Mouse (Mus musculus) 416B (cell line): Measurements from ENCODE around the gene Abr.

Experiments used
- DNase-seq: peaks from one replicate; pipeline ENCODE4 v3.0.0; 2011; ENCODE audit warnings: low read depth

Gene Abr

DNA sequence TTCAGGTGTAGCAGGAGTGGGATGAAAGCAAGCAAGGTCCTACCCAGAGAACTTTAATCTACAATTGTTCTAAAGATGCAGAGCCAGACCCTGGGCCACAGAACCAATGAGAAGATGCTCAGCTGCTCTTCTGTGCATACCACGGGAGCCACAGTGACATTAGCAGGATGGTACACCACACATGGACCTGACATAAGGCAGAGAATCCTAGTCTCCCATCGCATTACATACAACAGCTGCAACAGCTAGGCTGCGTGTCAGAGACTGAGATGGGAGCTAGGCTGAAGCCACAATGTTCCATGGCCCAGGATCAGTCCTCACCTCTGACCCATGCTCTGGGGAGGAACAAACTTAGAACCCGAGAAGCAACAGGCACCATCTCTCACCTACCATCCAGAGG, 104.0 kb downstream of the Abr start:
- DNase-seq, result no peak

DNA sequence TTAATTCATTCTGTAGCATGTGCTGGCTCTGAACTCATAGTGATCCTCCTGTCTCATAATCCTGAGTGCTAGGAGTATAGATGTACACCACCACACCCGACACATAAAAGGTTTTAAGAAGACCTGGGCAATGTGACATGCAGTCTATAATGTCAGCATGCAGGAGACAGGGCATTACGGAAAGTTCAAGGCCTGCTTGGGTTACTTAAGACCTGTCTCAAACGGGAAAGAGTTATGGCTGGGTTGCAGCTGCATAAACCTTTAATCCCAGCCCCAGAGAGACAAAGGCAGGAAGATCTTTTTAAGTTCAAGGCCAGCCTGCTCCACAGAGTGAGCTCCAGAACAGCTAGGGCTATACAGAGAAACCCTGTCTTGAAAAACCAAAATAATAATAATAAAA, 105.2 kb downstream of the Abr start:
- no peak for DNase-seq

DNA sequence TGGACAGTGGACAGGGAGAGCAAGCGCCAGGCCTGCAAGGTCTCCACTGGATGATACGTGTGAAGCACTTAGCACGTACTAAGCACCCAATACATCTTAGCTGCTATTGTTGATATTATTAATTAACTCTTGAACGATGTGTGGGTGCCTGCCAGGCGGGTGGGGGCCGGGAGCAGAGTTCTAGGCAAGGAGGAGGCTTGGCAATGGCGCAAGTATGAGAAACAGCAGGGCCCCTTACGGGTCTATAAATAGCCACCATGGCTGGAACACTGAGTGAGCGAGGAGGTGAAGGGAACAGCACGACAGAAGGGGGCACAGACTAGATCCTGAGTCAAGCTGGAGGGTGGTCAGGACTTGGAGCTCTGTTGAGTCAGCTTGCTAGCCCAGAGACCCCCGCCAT, 107.0 kb downstream of the Abr start:
- DNase-seq, result no peak

DNA sequence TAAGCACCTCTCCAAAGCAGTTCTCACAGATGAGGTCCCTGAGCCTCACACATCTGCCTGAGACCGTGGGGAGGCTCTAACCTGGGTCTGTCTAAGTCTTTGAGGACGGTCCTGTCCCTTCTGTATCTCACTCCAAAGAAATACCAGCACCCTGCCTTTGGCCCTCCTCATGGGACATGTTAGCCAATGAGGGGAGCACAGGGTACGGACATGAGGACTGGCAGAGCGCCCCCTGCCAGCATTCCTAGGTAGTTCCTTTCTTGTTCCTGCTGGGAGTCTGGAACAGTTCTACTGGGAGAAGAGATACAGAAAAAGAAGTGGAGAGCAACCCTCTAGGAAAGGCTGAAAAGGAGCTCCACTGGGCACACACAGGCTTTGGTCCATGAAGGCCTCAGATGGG, 111.1 kb downstream of the Abr start:
- DNase-seq, result no peak

DNA sequence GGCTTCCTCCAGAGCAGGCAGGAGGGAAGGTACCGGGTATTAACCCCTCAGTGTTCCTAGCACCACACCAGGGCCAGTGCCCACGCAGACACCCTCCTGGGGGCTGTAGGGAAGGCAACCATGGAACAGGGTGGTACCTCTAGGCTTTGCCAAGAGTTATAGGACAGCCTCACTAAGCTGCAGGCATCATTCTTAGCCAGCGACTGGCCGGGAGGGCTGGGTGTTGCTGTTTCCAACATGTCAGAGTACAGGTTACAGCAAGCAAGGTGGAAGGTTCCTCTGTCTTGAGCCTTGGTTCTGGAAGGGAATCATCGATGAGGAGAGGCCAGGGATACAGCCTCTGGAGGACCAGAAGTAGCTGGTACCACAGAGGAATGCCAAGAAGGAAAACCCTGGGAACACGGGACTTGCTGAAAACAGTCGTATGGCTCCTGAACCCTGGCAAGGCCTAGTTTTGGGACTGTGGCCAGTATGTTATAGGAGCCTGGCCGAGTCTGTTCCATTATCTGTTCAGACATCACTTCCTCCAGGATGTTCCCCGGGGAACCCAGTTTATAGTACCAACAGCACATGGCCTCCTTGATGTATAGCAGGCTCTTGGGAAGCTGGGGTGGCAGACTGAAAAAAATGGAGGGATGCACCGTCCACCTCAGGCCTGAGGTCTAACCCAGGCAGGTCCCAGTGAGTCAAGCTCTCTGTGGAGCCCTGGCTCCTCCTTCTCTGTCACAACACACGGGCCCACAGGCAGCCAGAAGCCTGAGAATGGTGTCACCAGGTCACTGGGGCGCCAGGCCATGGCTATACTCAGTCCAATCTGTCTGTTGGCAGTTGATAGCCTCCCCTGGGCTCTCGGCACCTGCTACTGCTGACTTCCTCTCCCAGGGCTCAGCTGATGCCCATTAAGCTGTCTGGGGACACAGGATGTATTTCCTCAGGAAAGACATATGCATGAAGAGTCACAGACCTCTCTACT, 112.1 kb downstream of the Abr start:
- peak; percentile 51 for DNase-seq

DNA sequence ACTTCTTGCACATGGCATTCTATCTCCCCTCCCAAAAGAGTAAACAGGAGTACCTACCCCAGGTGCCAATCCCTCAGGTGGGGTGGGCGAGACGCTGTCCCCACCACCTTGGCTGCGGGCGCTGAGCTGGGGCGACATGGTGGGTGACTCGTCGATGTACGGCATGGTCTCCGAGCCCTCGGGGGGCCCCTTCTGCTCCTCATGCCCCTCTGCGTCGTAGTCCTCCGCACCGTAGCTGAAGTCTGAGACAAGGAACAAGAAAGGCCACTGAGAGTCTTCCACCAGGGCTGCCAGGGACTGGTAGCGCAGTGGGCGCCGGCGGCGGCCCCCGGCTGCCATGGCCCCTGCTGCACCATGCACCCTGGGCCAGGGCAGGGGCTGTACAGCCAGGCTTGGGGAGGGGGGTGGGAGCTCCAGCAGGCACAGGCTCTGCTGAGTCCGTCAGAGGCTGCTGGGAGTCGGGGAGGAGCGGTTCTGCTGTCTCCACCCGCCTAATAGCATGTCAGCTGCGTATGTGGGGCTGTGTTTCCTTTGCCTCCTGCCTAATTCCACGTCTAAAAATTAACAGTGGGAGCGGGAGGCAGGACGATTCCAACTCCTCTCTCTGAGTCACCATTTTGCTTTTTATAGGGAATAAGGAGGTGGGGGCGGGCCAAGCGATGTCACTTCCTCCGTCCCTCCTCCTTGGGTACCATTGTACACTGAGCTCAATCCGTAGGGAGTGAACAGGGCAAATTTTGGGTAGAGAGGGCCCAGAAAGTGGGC, 113.1 kb downstream of the Abr start:
- DNase-seq, result no peak

DNA sequence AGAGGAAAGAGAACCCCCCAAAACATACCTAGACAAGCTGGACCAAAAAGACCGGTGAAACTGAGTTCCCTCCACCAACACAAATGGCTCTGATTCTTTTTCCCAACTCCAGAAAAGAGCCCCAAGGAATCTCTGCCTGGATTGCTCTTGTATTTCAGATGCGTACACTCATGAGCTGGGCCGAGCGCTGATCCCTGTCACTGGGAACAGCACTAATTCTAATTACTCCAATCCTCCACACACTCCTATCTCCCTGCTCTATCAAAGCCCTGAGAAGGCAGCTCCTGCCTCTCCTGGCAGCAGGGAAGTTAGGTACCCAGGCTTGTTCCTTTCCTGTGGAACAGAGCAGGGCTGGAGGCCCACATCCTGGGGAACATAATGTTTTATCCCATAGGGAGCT, 114.0 kb downstream of the Abr start:
- DNase-seq, result no peak

DNA sequence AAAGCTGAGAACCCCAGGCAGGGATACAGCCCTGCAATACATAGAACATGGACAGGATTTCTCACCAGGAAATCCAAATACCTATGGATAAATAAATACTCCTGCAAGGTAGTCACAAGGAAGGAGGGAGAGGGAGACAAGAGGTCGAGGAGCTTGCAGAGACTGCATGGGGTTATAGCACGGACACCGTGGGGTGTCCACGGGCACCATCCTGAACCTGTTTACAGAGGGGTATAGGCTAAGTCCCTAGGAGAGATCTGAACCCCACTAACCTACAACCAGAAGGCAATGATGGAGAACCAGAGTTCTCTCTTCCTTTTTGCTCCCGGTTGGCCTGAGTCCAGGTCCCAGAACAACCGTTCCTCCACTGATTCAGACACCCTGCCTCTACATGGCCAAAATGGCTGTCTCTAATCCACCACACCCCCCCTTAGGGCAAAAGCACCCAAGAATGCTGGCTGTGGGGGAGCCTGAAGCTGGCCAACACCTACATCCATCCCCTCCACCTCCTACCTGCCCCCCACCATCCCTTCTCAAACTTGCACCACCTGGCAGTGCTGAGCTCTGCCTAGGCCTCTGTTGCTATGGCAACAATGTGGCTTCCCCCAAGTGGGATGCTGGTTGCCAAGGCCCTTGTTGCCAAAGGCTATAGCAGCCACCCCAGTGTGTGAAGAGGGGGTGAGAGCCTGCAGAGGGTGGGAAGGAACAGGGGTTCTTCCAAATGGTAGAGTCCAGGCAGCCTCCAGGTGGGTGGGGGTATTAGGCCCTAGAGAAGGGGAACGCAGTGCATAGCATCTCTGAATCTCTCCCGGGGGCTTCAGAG, 114.6 kb downstream of the Abr start:
- no peak for DNase-seq

DNA sequence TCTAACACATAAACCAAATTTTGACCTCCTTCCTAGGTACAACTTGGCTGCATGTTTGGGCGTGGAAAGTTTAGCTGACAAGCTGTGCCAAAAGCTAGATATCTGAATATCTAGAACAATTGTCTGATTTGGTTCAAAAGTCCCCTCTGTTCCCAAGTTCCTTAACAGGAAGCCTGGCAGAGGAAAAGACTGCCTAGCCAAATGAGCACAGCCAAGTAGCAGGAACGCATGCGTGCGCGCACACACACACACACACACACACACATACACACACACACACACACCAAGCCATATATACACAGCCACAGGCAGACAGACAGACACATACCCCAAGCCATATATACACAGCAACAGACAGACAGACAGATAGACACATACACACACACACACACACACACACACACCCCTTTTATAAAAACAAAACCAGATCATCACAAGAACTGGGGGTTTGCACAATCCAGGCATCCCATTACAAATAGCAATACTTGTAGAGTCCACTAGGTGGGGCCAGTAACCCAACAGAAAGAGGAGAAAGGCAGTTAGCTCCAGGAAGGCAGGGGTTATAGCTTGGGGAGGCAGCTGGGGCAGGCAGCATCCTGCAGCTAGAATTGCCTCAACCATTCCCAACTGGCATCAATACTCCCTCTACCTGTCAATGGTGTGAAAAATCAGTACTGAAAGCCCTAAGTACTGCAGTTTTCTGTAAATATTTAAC, 115.4 kb downstream of the Abr start:
- DNase-seq, result peak; percentile 80

DNA sequence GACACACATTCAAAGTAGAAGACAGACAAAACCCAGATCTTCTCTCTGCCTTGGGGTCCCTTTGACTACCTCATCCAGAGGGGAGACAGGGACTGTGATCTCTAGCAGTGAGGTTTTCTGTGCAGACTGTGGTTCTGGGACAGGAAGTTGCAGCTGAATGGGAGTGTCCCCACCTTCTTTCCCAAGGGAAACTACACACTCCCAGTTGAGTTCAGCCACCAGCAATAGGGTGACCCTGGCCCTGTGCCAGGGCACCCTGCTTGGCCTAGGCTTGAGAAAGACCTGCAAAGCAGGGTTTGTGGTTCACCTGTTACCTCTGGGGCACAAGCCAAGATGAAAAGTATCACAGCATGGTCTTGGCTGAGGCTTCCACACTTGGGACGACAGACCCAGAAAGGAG, 117.0 kb downstream of the Abr start:
- DNase-seq, result no peak

DNA sequence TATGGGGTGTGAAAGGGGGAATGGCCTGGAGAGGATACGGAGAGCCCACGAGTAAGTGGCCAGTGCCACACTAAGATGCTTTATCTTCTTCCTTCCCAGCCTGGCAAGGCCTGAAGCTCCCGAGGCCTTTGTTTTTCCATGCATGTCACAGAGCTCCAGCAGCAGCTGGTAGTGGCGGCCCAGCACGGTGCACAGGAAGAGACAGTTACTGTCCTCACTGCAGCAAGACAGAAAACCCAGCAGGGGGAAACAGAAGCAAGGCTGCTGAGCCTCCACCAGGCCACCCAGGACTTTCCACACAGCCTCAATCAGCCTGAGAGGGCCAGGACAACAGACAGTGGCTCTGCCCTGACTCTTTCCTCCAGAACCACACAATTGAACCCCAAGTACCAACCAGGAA, 118.1 kb downstream of the Abr start:
- no peak for DNase-seq

DNA sequence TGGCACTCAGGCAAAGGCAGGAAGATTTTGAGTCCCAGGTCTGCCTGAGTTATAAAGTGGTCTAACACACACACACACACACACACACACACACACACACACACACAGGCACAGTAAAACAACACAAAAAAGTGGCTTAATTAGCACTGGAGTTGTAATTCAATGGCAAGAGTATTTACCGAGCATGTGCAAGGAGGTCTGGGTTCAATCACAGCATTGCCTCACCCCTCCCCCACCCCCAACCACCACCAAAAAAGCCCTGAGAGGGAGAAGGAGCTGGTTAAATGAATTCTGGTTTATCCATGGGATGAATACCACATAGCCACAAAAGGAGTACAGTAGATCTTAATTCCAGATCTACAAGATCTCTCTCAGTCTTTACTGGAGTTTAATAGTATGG, 122.1 kb downstream of the Abr start:
- no peak for DNase-seq

DNA sequence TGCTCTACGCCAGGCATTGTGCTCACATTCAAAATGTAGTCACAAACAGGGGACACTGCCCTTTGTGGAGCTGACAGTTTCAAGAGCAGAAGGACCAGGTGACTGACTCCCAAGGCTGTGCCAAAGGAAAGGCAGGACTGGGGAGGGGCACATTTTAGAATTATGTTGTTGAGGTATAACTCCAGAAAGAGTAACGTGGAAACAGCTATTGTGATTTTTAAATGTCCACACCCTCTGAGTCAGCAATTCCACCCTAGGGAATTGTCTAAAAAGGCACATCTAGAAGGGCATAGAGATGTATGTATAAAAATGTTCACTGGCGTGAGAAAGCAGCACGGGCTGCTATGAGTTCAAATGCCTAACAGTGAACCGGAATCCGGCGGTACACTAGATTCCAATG, 122.5 kb downstream of the Abr start:
- no peak for DNase-seq

DNA sequence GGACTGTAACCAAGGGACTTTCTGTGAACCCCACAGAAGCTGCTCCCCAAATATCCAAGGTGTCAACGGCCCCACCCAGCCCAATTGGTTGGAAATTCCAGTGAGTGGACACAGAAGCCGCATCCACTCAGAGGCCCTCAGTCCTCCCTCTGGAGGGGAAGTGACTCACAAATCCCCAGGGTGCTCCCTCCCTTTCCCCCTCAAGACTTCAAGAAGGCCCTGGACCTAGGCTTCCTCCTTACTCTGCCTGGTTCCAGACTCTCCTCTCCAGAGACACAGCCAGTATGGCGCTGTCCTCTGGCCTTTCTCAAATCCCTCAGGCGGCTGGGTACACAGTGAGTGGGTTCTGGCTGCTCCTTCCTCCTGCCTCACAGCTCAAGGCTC, 124.4 kb downstream of the Abr start:
- peak; percentile 46 for DNase-seq

DNA sequence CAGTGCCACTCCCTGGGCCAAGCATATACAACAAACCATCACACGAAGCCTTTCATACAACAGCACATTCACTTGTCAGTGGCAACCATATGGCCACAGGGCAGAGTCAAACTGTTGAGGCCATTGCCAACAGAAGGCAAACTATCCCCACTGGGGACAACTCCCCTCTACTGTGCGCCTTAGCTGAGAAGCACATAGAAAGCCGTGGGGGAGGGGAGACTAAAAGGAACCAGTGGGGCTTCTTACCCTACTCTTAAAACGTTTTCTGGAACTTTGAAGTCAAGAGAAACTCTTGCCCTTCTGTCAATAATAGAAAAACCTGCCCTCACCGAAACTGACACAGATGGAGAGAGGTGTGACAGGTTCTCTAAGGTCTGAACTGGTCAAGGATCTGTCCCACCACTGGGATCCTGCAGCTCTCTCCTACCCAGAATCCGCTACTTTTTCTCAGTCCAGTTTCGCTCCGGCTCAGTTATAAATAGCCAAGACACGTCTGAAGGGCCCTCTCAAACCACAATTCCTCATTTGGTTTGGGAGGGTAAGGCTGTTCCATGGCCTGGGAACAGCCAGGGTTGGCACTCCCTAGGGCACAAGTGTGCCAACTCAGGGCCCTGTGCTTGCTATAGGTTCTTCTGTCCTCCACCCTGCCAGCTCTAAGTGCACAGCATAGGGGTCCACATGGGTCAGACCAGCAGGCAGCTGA, 124.9 kb downstream of the Abr start:
- DNase-seq, result no peak

DNA sequence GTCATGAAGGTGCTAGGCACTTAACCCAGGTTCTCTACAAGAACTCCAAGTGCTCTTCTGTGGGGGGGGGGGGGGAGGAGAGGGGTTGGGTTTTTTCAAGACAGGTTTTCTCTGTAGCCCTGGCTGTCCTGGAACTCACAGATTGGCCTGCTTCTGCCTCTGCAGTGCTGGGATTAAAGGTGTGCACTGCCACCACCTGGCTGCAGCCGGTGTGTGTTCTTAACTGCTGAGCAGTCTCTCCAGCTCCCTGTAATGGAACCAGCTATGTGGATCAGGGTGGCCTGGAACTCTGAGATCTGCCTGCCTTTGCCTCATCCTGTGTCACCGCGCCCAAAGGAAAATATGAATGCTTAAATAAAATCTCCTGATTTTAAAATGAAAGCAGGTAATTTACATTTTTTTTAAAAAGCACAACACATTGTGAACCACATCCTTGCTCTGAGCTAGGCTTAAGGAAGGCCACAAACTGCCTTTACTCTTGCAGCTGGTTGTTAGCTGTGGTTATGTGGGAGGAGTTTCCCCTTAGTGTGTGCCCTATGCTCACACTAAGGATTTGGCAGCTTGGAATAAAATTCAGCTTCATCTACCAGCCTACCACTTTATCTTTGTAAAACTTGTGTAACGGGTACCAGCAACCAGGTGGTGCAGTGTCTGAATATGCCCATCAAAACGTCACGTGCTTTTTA, 125.9 kb downstream of the Abr start:
- DNase-seq, result peak; percentile 80

DNA sequence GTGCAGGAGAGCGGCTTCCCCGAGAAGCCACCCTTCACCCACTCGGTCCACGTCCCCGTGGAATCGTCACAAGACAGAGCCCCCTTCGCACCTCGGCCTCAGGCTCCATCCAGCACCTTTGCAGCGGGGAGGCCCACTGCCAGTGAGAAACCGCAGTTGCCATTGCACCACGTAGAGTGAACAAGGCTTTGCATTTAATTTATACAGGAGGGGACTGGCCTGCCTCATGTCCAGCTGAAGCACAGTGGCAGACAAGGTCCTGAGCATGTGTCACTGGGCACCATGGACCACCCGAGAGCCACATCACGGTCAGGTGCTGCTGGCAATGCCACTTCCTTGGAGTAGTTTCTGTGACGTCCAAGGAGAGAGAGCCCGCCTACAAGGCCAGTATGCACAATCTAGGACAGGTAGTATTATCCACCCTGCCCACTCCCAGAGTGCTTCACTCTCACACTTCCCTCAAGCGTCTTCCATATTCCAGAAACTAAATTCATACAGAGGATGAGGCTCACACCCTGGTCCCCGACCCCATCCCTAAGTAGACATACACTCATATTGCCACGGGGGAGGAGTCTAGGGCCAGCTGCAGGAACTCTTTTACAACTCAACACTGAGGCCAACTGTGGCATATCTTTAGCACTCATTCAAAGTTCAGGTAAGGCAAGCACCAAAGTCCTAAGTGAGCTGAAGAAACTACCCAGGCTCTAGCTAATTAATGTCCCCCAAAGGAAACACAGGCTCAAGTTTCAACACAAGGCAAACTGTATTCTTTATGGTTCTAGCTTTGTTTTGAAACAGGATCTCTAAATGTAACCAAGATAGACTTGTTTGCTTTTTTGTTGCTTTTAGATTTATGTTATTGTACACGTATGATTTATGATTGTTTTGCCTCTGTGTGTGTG, 126.7 kb downstream of the Abr start:
- DNase-seq, result peak; percentile 46

DNA sequence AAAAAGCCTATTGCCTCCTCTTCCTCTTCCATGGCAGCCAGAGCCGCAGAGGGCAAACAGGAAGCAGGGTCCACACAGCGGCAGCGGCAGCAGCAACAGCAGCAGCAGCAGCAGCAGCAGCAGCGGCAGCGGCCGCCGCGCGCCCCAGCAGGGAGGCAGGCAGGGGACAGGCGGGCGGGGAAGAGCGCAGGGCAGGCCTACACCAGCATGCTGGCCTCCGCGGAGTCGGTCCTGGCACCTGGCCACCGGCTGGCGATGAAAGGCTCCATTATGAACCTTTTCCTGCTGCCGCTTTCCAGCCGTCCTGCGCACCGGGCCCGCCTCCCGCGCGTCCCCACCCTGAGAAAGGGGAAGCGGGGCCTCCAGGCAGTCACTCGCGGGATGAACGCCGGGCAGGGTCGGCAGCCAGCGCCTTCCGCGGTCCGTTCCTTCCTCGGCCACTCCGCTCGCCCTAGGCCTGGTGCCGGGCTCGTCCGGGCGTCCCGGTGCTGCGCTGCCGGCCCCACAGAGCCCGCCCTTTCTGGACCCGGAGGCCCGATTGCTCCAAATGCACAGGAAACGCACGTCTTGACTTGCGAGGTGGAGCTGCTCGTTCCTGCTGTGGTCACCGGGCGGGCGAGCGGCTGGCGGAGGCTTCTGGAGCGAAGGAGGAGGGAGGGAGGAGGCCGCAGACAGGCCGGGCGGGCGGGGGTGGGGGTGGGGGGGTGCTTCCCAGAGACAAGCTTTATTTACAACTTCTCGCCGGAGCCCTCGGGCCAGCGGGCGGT, 127.6 kb downstream of the Abr start:
- DNase-seq, result peak; percentile 77

DNA sequence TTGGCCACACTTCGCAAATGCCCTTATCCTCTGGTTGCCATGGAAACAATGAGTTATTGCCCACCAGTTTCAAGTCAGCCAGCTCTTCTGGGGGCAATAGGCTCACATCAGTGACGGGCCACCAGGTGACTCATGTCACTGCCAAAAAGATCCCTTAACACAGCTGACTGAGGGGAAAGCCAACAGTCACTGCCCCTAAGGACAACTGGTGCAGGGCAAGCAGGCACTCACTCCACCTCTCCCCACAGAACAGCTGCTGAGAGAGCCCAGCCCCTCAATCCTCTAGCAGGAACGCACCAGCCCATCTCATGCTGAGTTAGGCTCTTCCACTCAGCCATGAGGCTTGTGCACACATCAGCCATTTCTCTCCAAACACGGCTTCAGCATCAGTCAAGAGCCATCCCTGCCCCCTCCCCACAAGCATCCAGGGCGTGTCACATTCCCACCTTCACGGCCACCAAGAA, 128.3 kb downstream of the Abr start:
- DNase-seq, result peak; percentile 53
